Mouse (Mus musculus) MEL (cell line): ENCODE results near the gene Uqcc3. TPM values are rescaled to one million over a fixed set of nuclear protein-coding genes. Genes with fewer than 3 reads are reported as not detected.

ENCODE experiments used
- DNase-seq: peaks from one replicate; pipeline ENCODE4 v3.0.0; 2011; ENCODE audit warnings: low read depth, low spot score
- H3K27ac ChIP-seq: 2 replicates; pipeline ENCODE4 v1.5.1; 2012; ENCODE audit warnings: low read depth, mild to moderate bottlenecking, control low read depth, low read length, moderate library complexity; ENCODE audit not compliant: control insufficient read depth
- H3K27me3 ChIP-seq, 2 experiments: fragments of 150-350 bp in 1 of 2; sonication (generic) in 1 of 2; 2 replicates each; pipeline ENCODE4 v1.6.1; 2012; ENCODE audit warnings: low read length in 2 of 2, mild to moderate bottlenecking in 2 of 2, improper control_type of control experiment in 1 of 2, moderate library complexity in 1 of 2; ENCODE audit not compliant: insufficient read depth in 2 of 2, control insufficient read depth in 1 of 2
- H3K36me3 ChIP-seq, 2 experiments: 2 replicates each; pipeline ENCODE4 v1.6.1; 2012 to 2014; ENCODE audit warnings: low read length in 2 of 2, improper control_type of control experiment in 1 of 2, inconsistent platforms in 1 of 2, mild to moderate bottlenecking in 1 of 2; ENCODE audit not compliant: insufficient read depth in 2 of 2, control insufficient read depth in 1 of 2
- H3K4me1 ChIP-seq, 2 experiments: fragments of 150-350 bp in 1 of 2; sonication (generic) in 1 of 2; 2 replicates each; pipeline ENCODE4 v1.6.1; 2012; ENCODE audit warnings: low read length in 2 of 2, improper control_type of control experiment in 1 of 2, mild to moderate bottlenecking in 1 of 2; ENCODE audit not compliant: insufficient read depth in 2 of 2, control insufficient read depth in 1 of 2
- H3K4me3 ChIP-seq, 2 experiments: fragments of 150-350 bp in 1 of 2; sonication (generic) in 1 of 2; 2 replicates each; pipeline ENCODE4 v1.5.1; 2012; ENCODE audit warnings: low read depth in 2 of 2, low read length in 2 of 2, mild to moderate bottlenecking in 2 of 2, moderate library complexity in 2 of 2, control low read depth in 1 of 2, improper control_type of control experiment in 1 of 2; ENCODE audit not compliant: control insufficient read depth in 1 of 2, insufficient read depth in 1 of 2
- H3K79me2 ChIP-seq: 2 replicates; pipeline ENCODE4 v1.6.1; 2012; ENCODE audit warnings: mild to moderate bottlenecking, low read length, moderate library complexity; ENCODE audit not compliant: control insufficient read depth, poor library complexity, insufficient read depth
- H3K9ac ChIP-seq: 2 replicates; pipeline ENCODE4 v1.6.1; 2012; ENCODE audit warnings: low read depth, mild to moderate bottlenecking, control low read depth, low read length, moderate library complexity; ENCODE audit not compliant: control insufficient read depth, poor library complexity, severe bottlenecking
- H3K9me3 ChIP-seq: fragments of 150-350 bp; sonication (generic); replicated peaks from 2 replicates; pipeline ENCODE4 v1.6.1; 2012; ENCODE audit warnings: mild to moderate bottlenecking, low read length, improper control_type of control experiment, moderate library complexity; ENCODE audit not compliant: insufficient read depth
- CHD2 ChIP-seq: IDR thresholded peaks from 2 replicates; pipeline ENCODE4 v1.6.1; 2011; ENCODE audit warnings: low read length, improper control_type of control experiment
- CTCF ChIP-seq, 3 experiments: IDR thresholded peaks in 2 of 3; conservative IDR thresholded peaks in 1 of 3; 2 replicates each; pipeline ENCODE4 v1.5.1; 2011 to 2012; ENCODE audit warnings: low read length in 3 of 3, low read depth in 2 of 3, mild to moderate bottlenecking in 2 of 3, improper control_type of control experiment in 1 of 3, inconsistent platforms in 1 of 3, mixed read lengths in 1 of 3, moderate library complexity in 1 of 3; ENCODE audit not compliant: control insufficient read depth in 1 of 3, insufficient read depth in 1 of 3, poor library complexity in 1 of 3, severe bottlenecking in 1 of 3
- E2F4 ChIP-seq: IDR thresholded peaks from 2 replicates; pipeline ENCODE4 v1.6.1; 2011; ENCODE audit warnings: low read depth, low read length, improper control_type of control experiment, borderline replicate concordance
- EP300 ChIP-seq, 2 experiments: IDR thresholded peaks; 2 replicates each; pipeline ENCODE4 v1.6.1; 2011; ENCODE audit warnings: improper control_type of control experiment in 2 of 2, low read length in 2 of 2, low read depth in 1 of 2, mild to moderate bottlenecking in 1 of 2
- ETS1 ChIP-seq: IDR thresholded peaks from 2 replicates; pipeline ENCODE4 v1.6.1; 2012; ENCODE audit warnings: low read depth, mild to moderate bottlenecking, inconsistent platforms, low read length, improper control_type of control experiment, moderate library complexity
- GABPA ChIP-seq: IDR thresholded peaks from 2 replicates; pipeline ENCODE4 v1.6.1; 2012; ENCODE audit warnings: low read depth, mild to moderate bottlenecking, inconsistent platforms, low read length, improper control_type of control experiment, moderate library complexity
- HCFC1 ChIP-seq: IDR thresholded peaks from 2 replicates; pipeline ENCODE4 v1.6.1; 2012; ENCODE audit warnings: low read depth, mild to moderate bottlenecking, inconsistent platforms, low read length, improper control_type of control experiment, moderate library complexity
- MAZ ChIP-seq: IDR thresholded peaks from 2 replicates; pipeline ENCODE4 v1.6.1; 2012; ENCODE audit warnings: low read depth, mild to moderate bottlenecking, inconsistent platforms, low read length, improper control_type of control experiment
- MEF2A ChIP-seq: IDR thresholded peaks from 2 replicates; pipeline ENCODE4 v1.6.1; 2014; ENCODE audit warnings: low read depth, mild to moderate bottlenecking, inconsistent platforms, low read length, improper control_type of control experiment; ENCODE audit not compliant: poor library complexity, insufficient replicate concordance, severe bottlenecking; ENCODE audit errors: extremely low read depth
- MYB ChIP-seq: IDR thresholded peaks from 2 replicates; pipeline ENCODE4 v1.6.1; 2011; ENCODE audit warnings: mild to moderate bottlenecking, low read depth, low read length, improper control_type of control experiment
- NELFE ChIP-seq: IDR thresholded peaks from 2 replicates; pipeline ENCODE4 v1.6.1; 2011; ENCODE audit warnings: low read depth, low read length, improper control_type of control experiment
- NRF1 ChIP-seq: IDR thresholded peaks from 2 replicates; pipeline ENCODE4 v1.6.1; 2014; ENCODE audit warnings: low read depth, mild to moderate bottlenecking, inconsistent platforms, low read length, improper control_type of control experiment, moderate library complexity; ENCODE audit not compliant: poor library complexity, insufficient read depth, severe bottlenecking
- POLR2A ChIP-seq, 2 experiments: IDR thresholded peaks; 2 replicates each; pipeline ENCODE4 v1.6.1; 2011 to 2012; ENCODE audit warnings: low read length in 2 of 2, mild to moderate bottlenecking in 2 of 2, control low read depth in 1 of 2, improper control_type of control experiment in 1 of 2, low read depth in 1 of 2, moderate library complexity in 1 of 2; ENCODE audit not compliant: control insufficient read depth in 1 of 2, insufficient read depth in 1 of 2, poor library complexity in 1 of 2
- POLR2AphosphoS5 ChIP-seq: IDR thresholded peaks from 2 replicates; pipeline ENCODE4 v1.6.1; 2012; ENCODE audit warnings: low read depth, borderline replicate concordance, mild to moderate bottlenecking, inconsistent platforms, low read length, moderate library complexity, mixed read lengths
- RAD21 ChIP-seq: IDR thresholded peaks from 2 replicates; pipeline ENCODE4 v1.6.1; 2011; ENCODE audit warnings: mild to moderate bottlenecking, low read depth, low read length, improper control_type of control experiment
- RCOR1 ChIP-seq: IDR thresholded peaks from 2 replicates; pipeline ENCODE4 v1.6.1; 2012; ENCODE audit warnings: low read depth, mild to moderate bottlenecking, inconsistent platforms, low read length, improper control_type of control experiment
- TAL1 ChIP-seq: IDR thresholded peaks from 2 replicates; pipeline ENCODE4 v1.6.1; 2012; ENCODE audit warnings: mild to moderate bottlenecking, inconsistent platforms, low read length, moderate library complexity, mixed read lengths
- TBP ChIP-seq: IDR thresholded peaks from 2 replicates; pipeline ENCODE4 v1.8.0; 2011; ENCODE audit warnings: low read depth, low read length, improper control_type of control experiment
- TCF12 ChIP-seq: IDR thresholded peaks from 2 replicates; pipeline ENCODE4 v1.6.1; 2014; ENCODE audit warnings: low read depth, mild to moderate bottlenecking, inconsistent platforms, low read length, improper control_type of control experiment, moderate library complexity
- UBTF ChIP-seq: IDR thresholded peaks from 2 replicates; pipeline ENCODE4 v1.6.1; 2012; ENCODE audit warnings: low read depth, mild to moderate bottlenecking, inconsistent platforms, low read length, improper control_type of control experiment, moderate library complexity, borderline replicate concordance; ENCODE audit not compliant: insufficient read depth
- USF2 ChIP-seq, 2 experiments: IDR thresholded peaks; 2 replicates each; pipeline ENCODE4 v1.6.1; 2011 to 2012; ENCODE audit warnings: improper control_type of control experiment in 2 of 2, low read length in 2 of 2, borderline replicate concordance in 1 of 2, inconsistent platforms in 1 of 2, low read depth in 1 of 2, mild to moderate bottlenecking in 1 of 2; ENCODE audit not compliant: insufficient read depth in 1 of 2
- ZKSCAN1 ChIP-seq: IDR thresholded peaks from 2 replicates; pipeline ENCODE4 v1.6.1; 2012; ENCODE audit warnings: low read depth, mild to moderate bottlenecking, inconsistent platforms, low read length, improper control_type of control experiment, moderate library complexity
- ZMIZ1 ChIP-seq: IDR thresholded peaks from 2 replicates; pipeline ENCODE4 v1.6.1; 2012; ENCODE audit warnings: low read depth, mild to moderate bottlenecking, inconsistent platforms, low read length, improper control_type of control experiment, moderate library complexity
- ZNF384 ChIP-seq: IDR thresholded peaks from 2 replicates; pipeline ENCODE4 v1.6.1; 2012; ENCODE audit warnings: low read depth, mild to moderate bottlenecking, inconsistent platforms, low read length, improper control_type of control experiment
- polyA plus RNA-seq, 2 experiments: library from polyadenylated mRNA; stranded (reverse) in 1 of 2; unstranded in 1 of 2; fragments of >175 nt in 1 of 2; fragments of >200 nt in 1 of 2; gene quantifications; 2 replicates each; pipeline versions ENCODE4 v1.2.1 to v1.2.4; 2012; ENCODE audit warnings: low replicate concordance in 2 of 2, low read depth in 1 of 2; ENCODE audit not compliant: insufficient read length in 2 of 2, insufficient read depth in 1 of 2, missing spikeins in 1 of 2
- total RNA-seq: library from RNA; depleted of rRNA; stranded (reverse); fragments of 300-350 nt; gene quantifications from 2 replicates; pipeline ENCODE4 v1.2.3, GENCODE M21; 2012

Gene Uqcc3
- total and polyA plus RNA-seq, 3 experiments: 49.4 to 55.0 TPM; not detected in 1

GRCm38 (mm10) chr19:8832971-8833370, 47.8 kb downstream of the Uqcc3 start:
- Histone ChIP-seq H3K9me3 (no peaks in the 10 kb centered on the region), H3K4me1 (peaks cover 0 to 3% of the 10 kb centered on the region in 2 experiments; a peak in 3 of 4 replicates), H3K9ac (no peak overlapping the region), H3K27me3 (no peaks in the 10 kb centered on the region), H3K79me2 (peaks cover 1% of the 10 kb centered on the region; the same call in 1 of the 2 replicates), H3K36me3 (peaks cover 5 to 32% of the 10 kb centered on the region in 2 experiments), H3K4me3 (no peak overlapping the region), H3K27ac (no peak overlapping the region)
- TF ChIP-seq ZNF384: no peak
- TF ChIP-seq ZKSCAN1: no peak
- no peak for TF ChIP-seq USF2 (IDR thresholded peaks at IDR 0.05; ENCODE audit: borderline replicate concordance in 1 of 2, insufficient read depth in 1 of 2, low read depth in 1 of 2, low read length in 2 of 2)
- no peak for TF ChIP-seq RCOR1
- TF ChIP-seq ETS1: no peak
- no peak for TF ChIP-seq TCF12
- no peak for TF ChIP-seq RAD21
- TF ChIP-seq EP300 (IDR thresholded peaks at IDR 0.05; ENCODE audit: low read depth in 1 of 2, low read length in 2 of 2): no peak
- TF ChIP-seq MEF2A: no peak
- no peak for TF ChIP-seq POLR2AphosphoS5
- TF ChIP-seq NELFE: no peak
- TF ChIP-seq HCFC1: no peak
- TF ChIP-seq CHD2: no peak
- TF ChIP-seq MYB: no peak
- no peak for TF ChIP-seq E2F4
- no peak for TF ChIP-seq UBTF
- TF ChIP-seq CTCF (IDR thresholded peaks at IDR 0.05 in 2 of 3, conservative IDR thresholded peaks at IDR 0.05 in 1 of 3; ENCODE audit: control insufficient read depth in 1 of 3, insufficient read depth in 1 of 3, low read depth in 2 of 3, low read length in 3 of 3, poor library complexity in 1 of 3, severe bottlenecking in 1 of 3): no peak
- no peak for TF ChIP-seq MAZ
- no peak for TF ChIP-seq TBP
- no peak for TF ChIP-seq ZMIZ1
- DNase-seq: no peak

DNA sequence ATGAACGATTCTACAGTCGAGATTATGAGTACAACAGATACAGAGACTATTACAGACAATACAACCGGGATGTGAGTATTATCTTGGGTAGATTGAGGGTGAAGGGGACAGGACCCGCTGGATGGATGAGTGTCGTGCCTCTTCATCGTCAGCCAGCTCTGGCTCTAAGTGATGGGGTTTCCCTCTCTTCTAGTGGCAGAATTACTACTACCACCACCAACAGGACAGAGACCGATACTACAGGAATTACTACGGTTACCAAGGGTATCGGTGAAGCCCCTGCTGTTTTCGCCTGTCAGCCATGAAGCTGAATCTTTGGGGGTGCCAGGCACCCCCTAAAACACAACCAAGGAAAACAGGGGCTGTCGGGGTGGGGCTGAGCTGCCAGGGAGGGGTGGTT, 49.5 kb downstream of the Uqcc3 start:
- Histone ChIP-seq H3K27me3 (no peaks in the 10 kb centered on the region), H3K79me2 (peaks cover 3% of the 10 kb centered on the region; the same call in 1 of the 2 replicates), H3K4me1 (no peaks in the 10 kb centered on the region; a peak in 1 of 4 replicates), H3K9ac (no peak overlapping the region), H3K9me3 (no peaks in the 10 kb centered on the region), H3K36me3 (peaks cover 0 to 49% of the 10 kb centered on the region in 2 experiments; a peak in 3 of 4 replicates), H3K27ac (no peak overlapping the region), H3K4me3 (no peak overlapping the region)
- no peak for TF ChIP-seq ZNF384
- no peak for TF ChIP-seq GABPA
- no peak for TF ChIP-seq POLR2A (IDR thresholded peaks at IDR 0.05; ENCODE audit: control insufficient read depth in 1 of 2, insufficient read depth in 1 of 2, low read depth in 1 of 2, low read length in 2 of 2, poor library complexity in 1 of 2)
- no peak for TF ChIP-seq RCOR1
- TF ChIP-seq NELFE: no peak
- no peak for TF ChIP-seq TAL1
- TF ChIP-seq CTCF (IDR thresholded peaks at IDR 0.05 in 2 of 3, conservative IDR thresholded peaks at IDR 0.05 in 1 of 3; ENCODE audit: control insufficient read depth in 1 of 3, insufficient read depth in 1 of 3, low read depth in 2 of 3, low read length in 3 of 3, poor library complexity in 1 of 3, severe bottlenecking in 1 of 3): no peak; a peak in 1 of 6 replicates
- no peak for TF ChIP-seq MYB
- no peak for TF ChIP-seq CHD2
- no peak for TF ChIP-seq E2F4
- no peak for TF ChIP-seq NRF1
- no peak for TF ChIP-seq USF2 (IDR thresholded peaks at IDR 0.05; ENCODE audit: borderline replicate concordance in 1 of 2, insufficient read depth in 1 of 2, low read depth in 1 of 2, low read length in 2 of 2)
- DNase-seq: no peak
